Mouse (Mus musculus): ENCODE data around the gene Sh2d1a.

Gene Sh2d1a

DNA sequence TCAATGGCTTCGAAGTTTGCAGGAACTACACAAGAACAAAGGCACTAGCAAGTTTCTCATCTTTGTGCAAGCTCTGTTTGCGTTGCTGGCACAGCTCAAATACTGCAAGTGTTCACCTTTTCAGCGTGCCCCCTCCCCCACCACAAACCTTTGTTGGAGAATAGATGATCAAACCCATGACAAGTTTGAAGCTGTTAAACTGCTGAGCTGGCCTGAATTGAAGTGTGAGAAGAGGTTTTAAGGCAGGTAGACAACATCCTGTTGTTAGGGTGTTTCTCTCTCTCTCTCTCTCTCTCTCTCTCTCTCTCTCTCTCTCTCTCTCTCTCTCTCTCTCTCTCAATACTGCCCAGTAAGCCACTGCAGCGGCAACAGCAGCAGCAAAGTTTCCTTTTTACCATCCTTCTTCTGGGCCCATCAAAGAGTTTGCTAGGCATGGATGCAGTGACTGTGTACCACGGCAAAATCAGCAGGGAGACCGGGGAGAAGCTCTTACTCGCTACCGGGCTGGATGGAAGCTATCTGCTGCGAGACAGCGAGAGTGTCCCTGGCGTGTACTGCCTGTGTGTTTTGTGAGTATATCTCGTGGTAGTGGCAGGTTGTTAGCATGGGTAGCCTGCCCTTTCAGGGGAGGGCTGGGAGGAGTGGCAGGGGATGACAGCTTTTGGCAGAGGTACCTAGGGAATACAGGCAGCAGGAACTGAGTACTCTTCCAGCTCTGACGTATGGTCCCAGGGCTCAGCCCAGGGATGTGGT, at the start of gene Sh2d1a:
Gene Sh2d1a, plus strand, starts transcription at position 163 of the 753 bp plus-strand sequence.
- DNase-seq: no peak

DNA sequence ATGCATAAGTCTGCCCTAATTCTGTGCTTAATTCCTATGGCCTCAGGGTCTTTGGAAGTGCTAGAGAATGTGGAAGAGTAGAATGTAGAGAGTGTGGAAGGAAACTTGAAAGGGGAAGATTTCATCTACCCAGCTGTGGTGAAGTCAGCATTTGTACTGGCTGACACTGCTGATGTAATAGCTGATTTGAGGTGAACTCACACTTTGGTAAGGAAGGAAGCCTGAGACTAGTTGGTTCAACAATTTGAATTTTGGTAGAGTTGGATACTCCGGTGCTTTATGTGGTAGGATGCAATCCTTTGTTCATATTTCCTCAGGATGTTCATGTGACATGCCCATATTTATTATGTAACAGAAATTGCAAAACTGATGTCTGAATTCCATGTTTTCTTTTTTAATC, 49.3 kb upstream of the Sh2d1a start:
- DNase-seq: no peak

DNA sequence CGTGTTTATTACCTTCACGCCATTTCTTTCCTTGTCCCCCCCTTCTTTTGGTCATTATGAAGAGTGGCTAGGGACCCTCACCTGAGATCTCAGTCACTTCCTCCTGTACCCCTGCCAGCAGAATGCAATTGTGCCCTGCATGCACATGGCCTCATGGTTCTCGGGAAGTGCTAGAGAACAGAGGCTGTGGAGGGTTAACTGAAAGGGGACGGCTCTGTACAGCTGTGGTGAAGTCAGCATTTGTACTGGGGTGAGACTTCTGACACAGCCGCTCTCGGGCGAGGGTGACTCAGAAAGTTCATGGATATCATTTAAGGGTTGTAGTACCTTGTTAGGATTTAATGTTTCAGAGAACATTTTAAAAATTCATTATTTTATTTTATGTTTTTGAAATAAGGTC, 47.7 kb upstream of the Sh2d1a start:
- no peak for DNase-seq

DNA sequence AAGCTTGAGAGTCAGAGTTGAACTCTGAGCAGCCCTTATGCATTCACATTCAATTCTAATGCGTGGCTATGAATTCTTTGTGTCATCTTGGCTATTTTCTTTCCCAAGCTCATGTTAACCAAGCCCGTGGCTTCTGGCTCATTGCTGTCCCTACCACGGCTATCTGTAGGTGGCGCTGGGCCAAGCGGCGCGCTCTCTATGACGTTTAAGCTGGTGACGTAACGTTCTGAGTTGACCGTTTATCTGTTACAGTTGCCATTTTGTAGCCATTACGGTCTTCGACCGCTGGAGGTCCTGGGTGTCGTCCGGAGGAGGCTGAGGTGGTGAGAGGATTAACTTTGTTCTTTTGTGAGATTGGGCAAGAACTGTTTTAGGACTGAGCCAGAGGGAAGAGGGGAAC, 12.8 kb upstream of the Sh2d1a start, which contains the start of gene Tex13c2:
Gene Tex13c2, plus strand, starts transcription at position 246 of the 400 bp plus-strand sequence.
- DNase-seq: no peak

DNA sequence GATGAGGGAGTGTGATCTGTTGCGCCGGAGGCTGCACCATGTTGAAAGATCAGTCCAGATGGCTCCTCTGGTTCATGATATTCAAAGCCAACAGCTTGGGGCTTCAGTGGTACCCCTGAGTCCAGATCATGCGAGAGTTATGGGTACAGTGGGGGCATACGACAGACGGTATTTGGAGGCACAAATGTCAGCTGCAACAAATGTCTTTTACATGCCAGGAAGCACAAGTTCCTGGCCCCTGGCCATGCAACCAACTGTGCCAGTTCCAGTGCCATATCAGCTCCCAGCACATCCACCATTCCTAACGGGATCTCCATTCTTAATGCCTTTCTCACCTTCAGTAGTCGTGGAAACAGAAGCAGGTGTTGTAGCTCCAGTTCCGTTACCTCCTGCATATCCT, 11.9 kb upstream of the Sh2d1a start:
- DNase-seq: no peak

DNA sequence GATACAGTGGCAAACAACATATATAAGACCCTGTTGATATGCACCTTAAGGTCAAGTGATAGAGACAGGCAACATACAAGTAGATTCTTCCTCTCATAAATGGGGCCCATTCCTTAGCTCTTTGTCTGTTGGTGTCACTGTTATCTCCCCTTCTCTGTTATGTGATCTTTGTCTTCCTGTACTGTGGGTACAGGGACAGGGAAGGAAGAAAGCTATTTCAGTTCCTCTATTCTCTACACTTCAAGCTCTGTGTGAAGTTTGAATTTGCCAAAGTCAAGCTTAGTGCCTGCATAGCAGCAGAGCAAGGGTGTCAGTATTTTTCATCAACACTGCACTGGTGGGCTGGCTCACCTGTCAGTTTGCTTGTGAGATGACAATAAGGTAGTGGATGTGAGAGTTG, 1.7 kb upstream of the Sh2d1a start:
- DNase-seq: no peak

DNA sequence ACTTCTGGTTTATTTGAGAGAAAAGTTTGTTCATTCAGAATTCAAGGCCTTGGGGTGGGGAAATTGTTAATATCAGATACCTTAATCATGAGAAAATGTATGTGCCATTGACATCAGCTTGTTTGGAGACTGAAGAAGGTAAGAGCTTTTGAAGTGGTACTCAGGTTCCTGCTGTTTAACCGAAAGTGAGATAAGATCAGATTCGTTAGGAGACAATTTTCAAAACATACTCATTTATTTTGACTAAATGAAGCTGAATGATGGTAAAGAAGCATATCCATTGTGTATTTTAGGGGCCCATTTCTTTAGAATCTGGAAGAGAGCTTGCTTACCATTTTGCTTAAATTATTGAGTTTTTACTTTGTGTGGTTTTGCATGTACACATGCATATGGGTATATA, 8.9 kb downstream of the Sh2d1a start:
- DNase-seq: no peak

DNA sequence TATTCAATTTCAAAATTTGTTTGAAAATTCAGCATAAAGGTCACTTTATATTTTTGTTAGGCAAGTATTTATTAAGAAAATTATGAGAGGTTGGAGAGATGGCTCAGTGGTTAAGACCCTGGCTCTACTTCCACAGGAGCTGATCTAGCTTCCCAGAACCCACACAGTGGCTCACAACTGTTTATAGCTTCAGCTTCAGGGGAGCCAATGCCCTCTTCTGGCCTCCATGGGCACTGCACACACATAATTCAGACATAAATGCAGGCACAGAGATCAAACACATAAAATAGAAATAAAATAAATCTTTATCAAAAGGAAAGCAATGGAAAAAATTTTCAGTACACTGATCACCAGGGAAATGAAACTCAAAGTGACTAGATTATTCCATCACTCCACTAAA, 10.3 kb downstream of the Sh2d1a start:
- DNase-seq: peak; percentile 5 to 7

DNA sequence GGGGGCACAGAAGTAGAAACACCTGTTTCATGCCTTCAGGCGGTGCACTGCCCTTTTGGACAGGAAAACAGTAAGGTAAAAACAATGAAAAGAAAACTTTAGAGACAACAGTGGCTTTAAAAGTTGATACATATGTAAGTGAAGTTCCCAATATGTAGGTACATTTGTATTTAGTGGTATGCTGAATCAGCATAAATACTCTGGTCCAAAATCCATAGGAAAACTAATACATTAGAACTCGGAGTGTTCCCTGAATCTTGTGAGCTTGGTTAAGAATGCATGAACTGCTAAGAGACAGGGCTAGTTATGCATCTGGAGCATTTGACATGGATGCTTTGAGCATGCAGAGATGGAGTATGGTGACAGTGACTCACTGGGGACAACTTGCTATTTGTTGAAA, 20.6 kb downstream of the Sh2d1a start:
- DNase-seq: no peak

DNA sequence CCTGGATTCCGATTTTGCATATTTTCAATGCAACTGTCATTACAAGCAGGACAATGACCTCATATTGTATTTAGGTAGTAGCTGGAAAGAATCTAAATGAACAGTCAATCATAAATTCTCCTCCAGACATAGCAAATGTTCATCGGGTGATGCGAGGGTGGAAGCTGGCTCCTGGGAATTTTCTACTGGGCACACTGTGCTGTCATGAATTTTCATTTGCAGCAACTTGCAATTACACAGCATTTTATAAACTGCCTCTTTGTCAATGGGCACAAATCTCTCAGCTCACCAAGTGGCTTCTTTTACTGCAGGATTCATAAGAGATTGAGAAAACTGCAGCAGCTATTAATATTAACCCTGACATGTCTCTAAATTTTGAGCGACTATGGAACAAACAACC, 28.4 kb downstream of the Sh2d1a start:
- no peak for DNase-seq

DNA sequence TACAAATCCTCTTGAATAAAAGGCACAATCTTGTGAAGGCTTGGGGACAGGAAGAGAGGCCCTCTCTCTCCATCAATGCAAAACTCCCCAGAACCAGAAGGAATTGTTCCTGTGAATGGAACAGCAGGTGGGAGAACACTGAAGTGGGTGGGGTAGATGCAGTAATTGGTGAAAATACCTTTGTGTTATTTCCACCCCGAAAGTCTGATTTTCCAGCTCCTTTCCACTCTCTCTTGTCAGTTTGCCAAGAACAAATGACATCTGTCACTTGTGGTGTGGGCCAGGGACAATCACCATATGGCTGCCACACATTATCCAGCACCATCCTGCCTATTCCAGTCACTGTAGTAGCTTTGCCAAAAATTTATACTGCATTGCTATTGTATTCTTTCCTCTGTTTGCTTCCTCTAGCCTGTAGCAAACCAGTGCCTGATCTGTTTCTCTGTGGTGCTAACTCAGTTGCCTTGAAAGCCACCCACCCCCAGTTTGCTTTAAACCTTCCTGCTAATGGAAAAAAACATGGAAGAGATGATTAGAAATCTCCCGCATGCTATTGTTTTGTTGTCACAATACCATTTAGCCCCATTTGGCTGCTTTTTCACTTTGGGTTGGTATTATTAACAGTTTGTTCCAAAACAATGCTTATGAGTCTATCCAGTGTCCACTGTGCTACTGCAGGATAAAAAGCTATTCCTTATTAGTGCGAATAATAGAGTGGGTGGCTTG, 37.9 kb downstream of the Sh2d1a start:
- DNase-seq: peak in 1 of 2 experiments; percentile 3

DNA sequence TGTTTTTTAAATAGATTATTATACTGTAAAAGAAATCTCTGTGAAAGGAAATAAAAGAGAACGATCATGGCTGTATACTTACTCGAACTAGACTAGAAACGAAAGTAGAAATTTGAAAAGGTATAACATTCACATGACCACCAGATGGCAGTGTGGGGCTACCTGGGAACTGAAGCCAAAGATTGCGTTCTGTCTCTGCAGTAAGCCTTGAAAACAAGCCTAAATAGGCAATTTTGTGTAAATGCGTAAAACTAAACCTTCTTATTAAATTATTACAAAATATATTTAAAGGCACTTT, 38.5 kb downstream of the Sh2d1a start:
- DNase-seq: peak; percentile 68 to 76

DNA sequence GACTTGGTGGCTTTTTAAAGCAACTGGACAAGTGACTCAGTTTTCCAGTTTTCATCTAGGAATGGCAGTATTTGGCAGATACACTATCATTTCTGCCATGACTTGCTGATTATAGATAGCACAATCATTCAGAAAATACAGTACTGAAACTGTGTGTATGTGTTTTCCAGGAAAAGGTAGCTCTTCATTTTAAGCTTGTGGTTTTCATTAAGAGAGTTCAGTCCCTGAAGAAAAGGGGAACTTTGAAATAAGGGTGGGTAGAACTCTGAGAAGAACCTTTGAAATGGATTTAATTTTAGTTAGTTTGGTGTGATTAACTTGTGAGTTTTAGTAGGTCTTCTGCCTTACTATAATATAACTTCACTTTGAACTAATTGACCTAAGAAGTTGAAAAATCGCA, 42.8 kb downstream of the Sh2d1a start:
- DNase-seq: no peak

DNA sequence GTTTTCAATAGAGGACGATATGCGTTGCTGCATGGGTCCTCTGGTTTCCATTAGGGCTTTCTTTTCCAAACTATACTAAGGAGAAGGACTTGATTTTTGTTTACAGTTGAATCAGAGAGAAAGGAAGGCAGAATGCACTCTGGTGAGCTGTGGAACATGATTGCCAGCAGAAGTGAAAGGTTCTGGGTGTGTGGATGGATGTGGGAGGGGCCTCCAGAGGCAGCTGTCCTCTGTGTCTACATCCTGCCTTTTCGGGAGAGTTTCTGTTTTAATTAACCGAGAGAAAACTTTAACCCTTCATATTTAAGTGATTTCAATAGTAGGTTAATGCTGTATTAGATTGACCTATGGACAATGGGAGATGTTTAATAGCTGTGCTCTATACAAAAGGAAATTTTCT, 46.3 kb downstream of the Sh2d1a start:
- no peak for DNase-seq

DNA sequence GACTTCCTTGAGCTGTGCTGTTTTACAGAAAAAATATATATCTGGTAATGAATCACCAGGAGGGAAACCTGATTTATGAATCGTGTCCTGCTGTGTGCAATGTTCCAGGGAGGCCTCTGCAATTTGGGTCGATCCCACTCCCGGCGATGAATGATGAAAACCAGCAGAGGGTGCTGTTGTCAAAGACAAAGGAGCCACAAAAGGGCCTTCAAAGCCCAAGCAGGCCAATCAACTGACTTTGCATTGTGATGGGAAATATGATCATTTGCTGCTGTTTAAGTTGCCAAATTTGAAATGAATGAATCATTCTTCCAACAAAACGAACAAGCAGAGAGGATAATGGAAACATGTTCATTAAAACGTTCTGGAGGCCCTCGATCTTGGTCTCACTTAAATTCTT, 55.0 kb downstream of the Sh2d1a start:
- peak; percentile 45 to 57 for DNase-seq

DNA sequence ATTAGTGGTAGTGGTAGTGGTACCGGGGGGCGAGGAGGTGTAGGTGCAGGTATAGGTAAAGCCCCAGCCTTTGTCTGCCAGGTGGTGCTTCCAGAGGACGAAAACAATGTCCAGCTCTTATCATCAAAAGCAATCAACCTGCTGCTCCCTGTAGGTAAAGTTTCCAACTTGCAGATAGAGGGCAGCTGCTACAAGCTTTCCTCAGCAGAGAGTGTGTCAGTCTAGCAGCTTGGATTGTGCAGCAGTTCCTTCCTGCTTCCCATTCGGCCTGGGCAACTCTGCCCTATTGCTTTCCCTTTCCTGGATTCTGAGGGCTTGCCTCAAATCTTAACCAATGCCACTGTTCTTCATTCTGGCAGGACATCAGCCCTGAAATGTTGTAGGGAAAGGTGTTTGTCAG, 56.4 kb downstream of the Sh2d1a start:
- no peak for DNase-seq
